7 mouse cellular contexts compared by ENCODE assay signal in genomic region chr15:12196410-12197191, GRCm38 (mm10). TPM values are rescaled to one million over a fixed set of nuclear protein-coding genes. Genes with fewer than 3 reads are reported as not detected.
DNase-seq lines count a peak whose midpoint lies in the region; ATAC-seq and TF ChIP-seq lines count a peak whose summit lies in the region.

No protein-coding gene starts in this region.

- H3K27me3 ChIP-seq in E14TG2a.4 (ENCODE audit: insufficient read depth, low read length) = peaks cover 6% of the 10 kb centered on the region
- no peaks in the 10 kb centered on the region for H3K27me3 ChIP-seq in heart, embryonic 14.5 days (ENCODE audit: control insufficient read depth, insufficient read depth, low read length)
- H3K27me3 ChIP-seq in kidney, embryonic 15.5 days = no peaks in the 10 kb centered on the region

- TF ChIP-seq CTCF in E14TG2a.4 (conservative IDR thresholded peaks at IDR 0.05; ENCODE audit: low read length) = peak; percentile 45

- peak; percentile 62 for DNase-seq in adipocyte (ENCODE audit: low spot score)
- peak; percentile 79 for DNase-seq in embryo, embryonic 9.5 days (ENCODE audit: extremely low spot score)
- peak; percentile 83 for DNase-seq in lung, postnatal 14 days
- peak; percentile 90 for DNase-seq in retina, embryonic 14.5 days (ENCODE audit: low spot score)

- H3K36me3 ChIP-seq in E14TG2a.4 (ENCODE audit: insufficient read depth, low read length) = no peaks in the 10 kb centered on the region
- no peaks in the 10 kb centered on the region for H3K36me3 ChIP-seq in heart, embryonic 14.5 days (ENCODE audit: control insufficient read depth, insufficient read depth, low read length)
- no peaks in the 10 kb centered on the region for H3K36me3 ChIP-seq in kidney, embryonic 15.5 days

- H3K4me3 ChIP-seq in E14TG2a.4 (replicated peaks; ENCODE audit: low read length) = peak overlapping the region; percentile 52
- no peak overlapping the region for H3K4me3 ChIP-seq in heart, embryonic 14.5 days (ENCODE audit: control insufficient read depth in 1 of 2, insufficient read depth in 1 of 2, low read depth in 1 of 2, low read length in 2 of 2)
- no peak overlapping the region for H3K4me3 ChIP-seq in kidney, embryonic 15.5 days (replicated peaks)

- peak overlapping the region; percentile 52 for H3K4me2 ChIP-seq in heart, embryonic 14.5 days (ENCODE audit: low read length)
- peak overlapping the region; percentile 39 for H3K4me2 ChIP-seq in kidney, embryonic 15.5 days

- 0 out of 2 replicates have a peak, but pooled peaks have one; percentile 11 for ATAC-seq in heart, embryonic 14.5 days (ENCODE audit: insufficient number of reproducible peaks, insufficient read depth, low FRiP score, low read depth)
- ATAC-seq in kidney, embryonic 15.5 days (replicated peaks; ENCODE audit: low FRiP score) = peak; percentile 55

- H3K4me1 ChIP-seq in E14TG2a.4 (replicated peaks; ENCODE audit: low read depth, low read length) = peaks cover 77% of the 10 kb centered on the region
- peaks cover 27 to 30% of the 10 kb centered on the region in 2 experiments for H3K4me1 ChIP-seq in heart, embryonic 14.5 days (ENCODE audit: control insufficient read depth in 2 of 2, insufficient read depth in 2 of 2, low read length in 2 of 2)
- H3K4me1 ChIP-seq in kidney, embryonic 15.5 days = peaks cover 38% of the 10 kb centered on the region

- H3K9me3 ChIP-seq in E14TG2a.4 (ENCODE audit: low read length) = no peaks in the 10 kb centered on the region
- no peaks in the 10 kb centered on the region for H3K9me3 ChIP-seq in heart, embryonic 14.5 days (ENCODE audit: control insufficient read depth, low read length)
- no peaks in the 10 kb centered on the region for H3K9me3 ChIP-seq in kidney, embryonic 15.5 days (replicated peaks)

- 23% methylated on average over 22 of the region's 22 CpGs for WGBS in heart, embryonic 14.5 days
- 31% methylated on average over 22 of the region's 22 CpGs for WGBS in kidney, embryonic 15.5 days

- peak overlapping the region; percentile 41; the same call in 1 of the 2 replicates for H3K9ac ChIP-seq in heart, embryonic 14.5 days (ENCODE audit: low read length)
- no peak overlapping the region for H3K9ac ChIP-seq in kidney, embryonic 15.5 days

- no peak overlapping the region for H3K27ac ChIP-seq in heart, embryonic 14.5 days (replicated peaks in 1 of 2; ENCODE audit: control insufficient read depth in 1 of 2, insufficient read depth in 1 of 2, low read depth in 2 of 2, low read length in 2 of 2)
- H3K27ac ChIP-seq in kidney, embryonic 15.5 days = no peak overlapping the region

RNA-seq across cellular contexts. Expression of gene Mtmr12, which starts 8.2 kb away (rescaled TPM):
- 13.6 and 15.4 TPM in 2 replicates for polyA plus RNA-seq in heart, embryonic 14.5 days (2014; fragmentation: Nextera tagmentation; extraction: Ambion mirVana)
- 20.9 and 21.1 TPM in 2 replicates for polyA plus RNA-seq in kidney, embryonic 15.5 days (2015; fragmentation: Nextera tagmentation; extraction: Ambion mirVana)
